Mouse (Mus musculus) c-Kit-negative CD71-positive TER-119-positive erythroid progenitor cells, embryonic 14.5 days (primary cell): ENCODE measurements around the gene Fgfr2.

Experiments used
- DNase-seq: peaks from one replicate; pipeline ENCODE4 v3.0.0-alpha.2; 2013; ENCODE audit warnings: low read depth, low spot score

The Fgfr2 gene

DNA sequence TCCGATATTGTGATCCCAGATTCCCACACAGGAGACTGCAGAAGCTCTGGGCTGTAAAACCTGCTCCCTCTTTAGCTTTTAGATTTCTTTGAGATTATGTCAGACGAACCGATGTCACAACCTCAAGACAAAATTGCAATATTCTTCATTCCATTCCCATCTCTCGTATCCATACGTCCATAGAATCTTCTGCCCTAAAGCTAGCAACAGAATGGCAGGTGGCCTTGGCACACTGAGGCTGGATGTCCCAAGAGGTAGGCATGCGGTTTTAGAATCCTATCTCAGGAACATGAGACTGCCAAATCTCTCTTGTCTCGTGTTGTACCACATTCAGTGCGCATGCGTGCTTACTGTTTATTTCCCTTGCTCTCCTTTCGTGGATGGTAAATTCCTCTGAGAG, 2757.4 kb downstream of the Fgfr2 start:
- no peak for DNase-seq

GRCm38 (mm10) chr7:130340412-130341152, 2782.6 kb downstream of the Fgfr2 start:
- no peak for DNase-seq

DNA sequence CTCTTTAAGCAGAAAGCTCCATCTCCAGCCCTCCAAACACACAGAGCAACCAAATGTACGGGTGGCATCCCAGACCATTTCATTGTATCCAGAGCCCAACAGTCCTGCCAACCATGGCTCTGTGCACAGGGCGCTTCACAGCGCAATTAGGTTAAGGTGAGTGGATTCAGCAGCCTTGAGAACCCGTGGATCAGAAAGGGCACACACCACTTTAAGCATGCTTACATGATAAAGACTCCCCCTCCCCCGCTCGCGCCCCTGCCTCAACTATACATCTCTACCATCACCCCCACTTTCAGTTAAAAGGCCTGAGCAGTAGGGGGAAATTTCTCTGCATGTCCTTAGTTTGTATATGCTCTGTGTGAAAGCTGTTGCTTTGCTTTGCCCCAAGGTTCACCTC, 2785.5 kb downstream of the Fgfr2 start:
- no peak for DNase-seq

GRCm38 (mm10) chr7:130335440-130336051, 2787.6 kb downstream of the Fgfr2 start:
- no peak for DNase-seq

- no peak for DNase-seq
Observed at GRCm38 (mm10) chr7:130332515-130333220, 2790.5 kb downstream of the Fgfr2 start.

- no peak for DNase-seq
Observed at GRCm38 (mm10) chr7:130327603-130328365, 2795.4 kb downstream of the Fgfr2 start.

DNA sequence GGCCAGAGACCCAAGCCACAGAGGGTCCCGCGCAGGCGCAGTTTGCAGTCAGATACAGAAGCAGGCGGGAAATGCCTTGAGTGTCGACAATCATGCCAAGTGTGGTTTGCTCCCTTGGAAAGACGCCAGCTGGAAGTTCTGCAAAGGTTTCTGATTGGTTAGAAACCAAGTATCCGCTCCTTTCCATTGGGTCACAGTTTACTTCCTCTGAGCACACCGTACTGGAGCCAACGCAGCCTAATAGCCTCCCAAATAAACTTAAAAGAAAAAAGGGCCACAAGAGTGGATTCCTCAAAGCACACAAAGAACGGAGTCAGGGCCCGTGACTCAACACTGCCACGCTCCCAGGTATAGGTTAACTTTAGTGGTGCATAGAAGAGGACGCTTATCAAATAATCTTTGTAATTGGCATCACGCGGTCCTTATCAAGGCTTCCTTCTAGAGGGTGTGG, 2797.1 kb downstream of the Fgfr2 start:
- DNase-seq, result no peak

GRCm38 (mm10) chr7:130324716-130325401, 2798.3 kb downstream of the Fgfr2 start:
- no peak for DNase-seq

GRCm38 (mm10) chr7:130323766-130324165, 2799.4 kb downstream of the Fgfr2 start:
- no peak for DNase-seq

- no peak for DNase-seq
Observed at GRCm38 (mm10) chr7:130319799-130320556, 2803.2 kb downstream of the Fgfr2 start.

DNA sequence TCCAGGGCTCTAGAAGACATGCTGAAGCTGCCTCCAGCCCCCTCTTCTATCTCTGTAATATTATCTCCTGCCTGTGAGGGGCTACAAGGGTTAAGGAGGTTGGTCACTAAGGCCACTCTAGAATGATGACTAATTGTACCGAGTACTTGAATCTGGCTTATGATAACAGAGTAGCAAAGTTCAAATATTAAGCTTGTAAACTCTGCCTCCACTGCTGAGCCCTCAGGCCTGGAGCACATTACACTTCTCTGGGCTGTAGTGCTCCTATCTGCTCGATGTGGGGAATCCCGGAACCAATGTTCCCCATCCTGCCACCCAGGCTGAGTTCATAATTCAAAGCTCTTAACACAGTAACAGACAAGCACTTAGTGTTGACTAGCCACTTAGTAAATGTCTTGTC, 2806.9 kb downstream of the Fgfr2 start:
- no peak for DNase-seq

- DNase-seq, result no peak
Observed at GRCm38 (mm10) chr7:130315221-130315620, 2807.9 kb downstream of the Fgfr2 start.

DNA sequence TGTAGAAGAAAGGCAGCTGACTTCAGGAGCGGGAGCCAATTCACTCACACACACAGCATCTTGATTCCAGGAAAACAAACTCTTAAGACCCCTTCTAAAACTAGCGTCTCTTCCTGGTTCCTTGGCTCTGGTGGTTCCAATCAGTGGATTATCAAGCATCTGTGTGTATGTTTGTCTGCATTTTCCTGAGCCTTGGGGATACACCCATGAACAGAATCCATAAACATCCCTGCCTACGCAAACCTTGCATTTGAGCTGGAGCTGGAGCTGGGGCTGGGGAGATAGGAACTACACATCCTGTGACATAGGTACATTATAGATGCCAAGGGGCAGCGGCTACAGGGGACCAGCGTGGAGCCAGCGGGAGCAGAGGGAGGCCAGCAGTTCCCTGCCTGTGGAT, 2808.5 kb downstream of the Fgfr2 start:
- DNase-seq, result no peak

GRCm38 (mm10) chr7:130311362-130311761, 2811.8 kb downstream of the Fgfr2 start:
- no peak for DNase-seq

GRCm38 (mm10) chr7:130309180-130309579, 2814.0 kb downstream of the Fgfr2 start:
- DNase-seq, result no peak

DNA sequence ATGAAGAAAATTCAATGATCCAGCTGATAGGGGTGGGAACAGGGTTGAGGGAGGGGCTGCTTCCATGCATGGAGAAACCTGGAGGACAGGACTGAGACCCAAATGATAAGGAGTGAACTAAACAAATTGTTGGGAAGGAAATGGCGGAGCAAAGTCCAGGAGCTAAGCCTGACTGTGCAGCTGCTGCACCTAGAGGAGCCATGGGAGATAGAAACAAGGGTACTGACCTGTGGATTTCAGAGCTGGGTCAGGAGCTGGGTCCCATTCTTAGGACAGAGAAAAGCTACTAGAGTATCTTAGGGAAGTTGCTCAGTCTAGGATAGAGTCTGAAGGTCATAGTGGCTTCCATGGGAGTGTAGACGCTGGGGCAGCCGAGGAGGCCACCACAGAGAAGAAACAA, 2816.1 kb downstream of the Fgfr2 start:
- DNase-seq, result no peak

DNA sequence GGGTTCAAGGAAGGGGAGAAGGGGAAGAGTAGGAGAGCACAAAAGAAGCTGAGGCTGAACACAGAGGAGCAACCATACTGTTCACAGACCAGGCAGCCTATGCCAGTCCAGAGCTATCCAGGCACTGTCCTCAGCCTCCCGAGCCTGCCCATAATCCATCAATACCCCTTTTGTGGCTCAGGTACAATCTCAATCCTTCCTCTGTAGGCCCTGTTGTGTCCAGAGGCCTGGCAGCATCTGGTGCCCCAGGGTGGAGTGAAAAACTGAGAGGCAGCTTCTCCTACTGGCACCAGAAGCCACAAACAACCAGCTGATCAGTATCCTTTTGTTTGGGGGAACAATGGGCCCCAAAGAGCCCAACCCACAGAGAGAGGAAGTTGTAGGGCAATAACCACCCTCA, 2818.5 kb downstream of the Fgfr2 start:
- DNase-seq, result no peak

DNA sequence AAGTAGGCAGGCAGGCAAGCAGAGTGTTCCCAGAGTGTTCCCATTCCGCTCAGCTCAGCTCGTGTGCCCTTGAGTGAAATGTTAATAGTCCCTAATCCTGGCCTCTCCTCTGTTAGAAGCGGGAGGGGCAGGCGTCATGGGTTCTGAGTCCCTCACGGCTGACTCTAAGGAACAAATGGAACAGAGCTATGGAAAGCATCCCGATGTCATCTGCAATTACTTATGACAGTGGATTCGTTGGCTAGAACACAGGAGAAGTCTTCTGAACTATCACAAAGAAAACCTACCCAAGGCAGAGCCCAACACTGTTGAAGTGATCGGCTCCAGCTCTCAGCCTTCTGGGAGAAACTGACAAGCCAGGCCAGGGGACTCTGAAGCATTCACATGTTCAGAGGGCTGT, 2819.7 kb downstream of the Fgfr2 start:
- DNase-seq, result no peak

- no peak for DNase-seq
Observed at GRCm38 (mm10) chr7:130300606-130301005, 2822.5 kb downstream of the Fgfr2 start.

GRCm38 (mm10) chr7:130298926-130299594, 2824.1 kb downstream of the Fgfr2 start:
- no peak for DNase-seq
